Mouse (Mus musculus) hindbrain, embryonic 13.5 days (tissue): ENCODE results near the gene Kap. TPM values are rescaled to one million over a fixed set of nuclear protein-coding genes. Genes with fewer than 3 reads are reported as not detected.

Source experiments
- polyA plus RNA-seq: library from polyadenylated mRNA; unstranded; fragments of >200 nt; fragmentation: Nextera tagmentation; extraction: Ambion mirVana; gene quantifications from 2 replicates; pipeline ENCODE4 v1.2.1, GENCODE M21; 2015

Gene Kap
- polyA plus RNA-seq, 1 experiment from 2014 or later = not detected

Other genes starting within 250 kb of the Kap start
- gene Etv6, start 181.9 kb upstream of the Kap start, polyA plus RNA-seq = 5.9 and 6.4 TPM in 2 replicates